ENCODE assay signal across 14 mouse cellular contexts in genomic region chr14:121102599-121102998, GRCm38 (mm10).
DNase-seq lines count a peak whose midpoint lies in the region; ATAC-seq and TF ChIP-seq lines count a peak whose summit lies in the region.
"Had no signal": no experiment of that assay in that cellular context is flagged by ENCODE, and none has a peak within 500 bp of the region (broad histone marks: within the 10 kb centered on the region; RNA-seq: fewer than 3 reads in every experiment).

No protein-coding gene starts in this region.

- no peak for TF ChIP-seq CTCF in kidney, adult 2 months (conservative IDR thresholded peaks at IDR 0.05; ENCODE audit: insufficient read depth, insufficient read length, low read depth, low read length)
- TF ChIP-seq CTCF in intestine, postnatal 0 days (IDR thresholded peaks at IDR 0.05; ENCODE audit: low read depth): no peak

- H3K36me3 ChIP-seq in kidney, adult 2 months (ENCODE audit: control insufficient read depth, insufficient read depth, low read length): no peaks in the 10 kb centered on the region
- no peaks in the 10 kb centered on the region; the same call in 1 of the 2 replicates for H3K36me3 ChIP-seq in intestine, postnatal 0 days (ENCODE audit: control insufficient read depth, insufficient read depth)
- H3K36me3 ChIP-seq: midbrain, embryonic 15.5 days had no signal

- 81% methylated on average over 5 of the region's 5 CpGs for WGBS in kidney, adult 2 months
- 88% methylated on average over 5 of the region's 5 CpGs for WGBS in intestine, postnatal 0 days

- TF ChIP-seq POLR2A in kidney, adult 2 months (IDR thresholded peaks at IDR 0.05; ENCODE audit: low read depth, low read length): no peak

- H3K27ac ChIP-seq in kidney, adult 2 months (ENCODE audit: insufficient read depth, low read depth, low read length): peak overlapping the region; percentile 91; the same call in 1 of the 2 replicates
- peak overlapping the region; percentile 28; the same call in 1 of the 2 replicates for H3K27ac ChIP-seq in intestine, postnatal 0 days (ENCODE audit: low read depth, low read length)
- H3K27ac ChIP-seq: hindbrain, postnatal 0 days; liver, embryonic 12.5 days; midbrain, embryonic 15.5 days had no signal

- H3K9ac ChIP-seq in intestine, postnatal 0 days (ENCODE audit: low read depth, low read length): no peak overlapping the region
- H3K9ac ChIP-seq: liver, embryonic 12.5 days; midbrain, embryonic 15.5 days had no signal

- H3K27me3 ChIP-seq in kidney, adult 2 months (replicated peaks; ENCODE audit: control insufficient read depth, insufficient read depth, low read length): no peaks in the 10 kb centered on the region
- H3K27me3 ChIP-seq in intestine, postnatal 0 days (replicated peaks; ENCODE audit: control insufficient read depth, insufficient read depth, low read length): no peaks in the 10 kb centered on the region
- H3K27me3 ChIP-seq: liver, embryonic 12.5 days; midbrain, embryonic 15.5 days; Patski had no signal

- peaks cover 44% of the 10 kb centered on the region for H3K4me1 ChIP-seq in kidney, adult 2 months (ENCODE audit: control insufficient read depth, insufficient read depth, low read length)
- H3K4me1 ChIP-seq in intestine, postnatal 0 days (replicated peaks; ENCODE audit: control insufficient read depth, insufficient read depth, low read length): peaks cover 29% of the 10 kb centered on the region

- H3K4me2 ChIP-seq in intestine, postnatal 0 days (replicated peaks; ENCODE audit: low read depth): no peak overlapping the region
- H3K4me2 ChIP-seq: liver, embryonic 12.5 days; midbrain, embryonic 15.5 days had no signal

- no peak overlapping the region for H3K4me3 ChIP-seq in kidney, adult 2 months (ENCODE audit: insufficient read depth, low read depth, low read length)
- H3K4me3 ChIP-seq in intestine, postnatal 0 days (ENCODE audit: low read depth, low read length): no peak overlapping the region
- H3K4me3 ChIP-seq: layer of hippocampus, adult 2 months; liver, embryonic 12.5 days; midbrain, embryonic 15.5 days had no signal

- H3K9me3 ChIP-seq in intestine, postnatal 0 days (ENCODE audit: control insufficient read depth): no peaks in the 10 kb centered on the region
- H3K9me3 ChIP-seq: liver, embryonic 12.5 days; midbrain, embryonic 15.5 days had no signal

- ATAC-seq in intestine, postnatal 0 days: no peak
- ATAC-seq: hindbrain, postnatal 0 days; liver, embryonic 12.5 days; midbrain, embryonic 15.5 days; Patski had no signal

- DNase-seq in kidney, adult 2 months: no peak
- DNase-seq in kidney, postnatal 25 days: no peak
- peak; percentile 6 for DNase-seq in 416B (ENCODE audit: low read depth)
- DNase-seq in R1 (ENCODE audit: low read depth, low spot score): peak; percentile 25
- DNase-seq in thymus, adult 18-20 months: no peak
- DNase-seq in left cerebral cortex, adult 11 months (ENCODE audit: low spot score): no peak
- DNase-seq: cerebellum, adult 2 months; heart, postnatal 10 days had no signal

Comparison
In these comparisons a context has a peak if more than half of its experiments do, and no peak if none do; other contexts are left out.
1. DNase-seq: peak in 416B (single experiment) and R1 (single experiment); none in kidney, adult 2 months (single experiment), kidney, postnatal 25 days (0 of 2), thymus, adult 18-20 months (0 of 2) and left cerebral cortex, adult 11 months (single experiment).